Mouse (Mus musculus) hindbrain, embryonic 13.5 days (tissue): ENCODE results near the gene Slc12a4. TPM values are rescaled to one million over a fixed set of nuclear protein-coding genes. Genes with fewer than 3 reads are reported as not detected.
A peak's percentile ranks its signal among the peaks of the same experiment; 100 is the strongest.

Experiments
- ATAC-seq: fragments of 200-750 bp; cut with Nextera tagmentation; 2 replicates; pipeline ENCODE4 v1.8.0; 2017; ENCODE audit warnings: moderate TSS enrichment; ENCODE audit not compliant: low FRiP score
- H3K27ac ChIP-seq: fragments of 300-500 bp; sonication (generic); 2 replicates; pipeline ENCODE4 v1.5.1; 2015; ENCODE audit warnings: inconsistent platforms, mild to moderate bottlenecking, moderate library complexity
- H3K27me3 ChIP-seq: fragments of 300-500 bp; sonication (generic); 2 replicates; pipeline ENCODE4 v1.6.1; 2015; ENCODE audit warnings: mild to moderate bottlenecking, inconsistent platforms
- H3K36me3 ChIP-seq: fragments of 300-500 bp; sonication (generic); 2 replicates; pipeline ENCODE4 v1.6.1; 2015; ENCODE audit warnings: mild to moderate bottlenecking, inconsistent platforms
- H3K4me1 ChIP-seq: fragments of 300-500 bp; sonication (generic); replicated peaks from 2 replicates; pipeline ENCODE4 v1.6.1; 2015; ENCODE audit warnings: inconsistent platforms
- H3K4me2 ChIP-seq: fragments of 300-500 bp; sonication (generic); 2 replicates; pipeline ENCODE4 v1.6.1; 2015; ENCODE audit warnings: inconsistent platforms, mild to moderate bottlenecking, moderate library complexity
- H3K4me3 ChIP-seq: fragments of 300-500 bp; sonication (generic); 2 replicates; pipeline ENCODE4 v1.5.1; 2015; ENCODE audit warnings: mild to moderate bottlenecking, inconsistent platforms
- H3K9ac ChIP-seq: fragments of 300-500 bp; sonication (generic); 2 replicates; pipeline ENCODE4 v1.6.1; 2015; ENCODE audit warnings: mild to moderate bottlenecking, inconsistent platforms
- H3K9me3 ChIP-seq: fragments of 300-500 bp; sonication (generic); 2 replicates; pipeline ENCODE4 v1.6.1; 2016; ENCODE audit warnings: inconsistent platforms
- WGBS: fragments of 180-500 bp; shearing (Covaris S2); methylation state at CpG from one replicate; pipeline ENCODE4 v1.1.7; 2015; 5-methylcytosine and 5-hydroxymethylcytosine counted together
- microRNA-seq: library from miRNA; unstranded; fragments of <30 nt; microRNA quantifications from one replicate; pipeline ENCODE4, GENCODE M21; 2016
- polyA plus RNA-seq: library from polyadenylated mRNA; unstranded; fragments of >200 nt; fragmentation: Nextera tagmentation; extraction: Ambion mirVana; gene quantifications from 2 replicates; pipeline ENCODE4 v1.2.1, GENCODE M21; 2015

The Slc12a4 gene
- polyA plus RNA-seq, 1 experiment from 2014 or later = 8.9 TPM

GRCm38 (mm10) chr8:105900941-105901616 lies 64.8 kb downstream of the Slc12a4 start:
- H3K4me3 ChIP-seq = peak overlapping the region; percentile 93
- peak overlapping the region; percentile 99 for H3K9ac ChIP-seq
- H3K4me1 ChIP-seq = peaks cover 14% of the 10 kb centered on the region
- H3K27ac ChIP-seq = peak overlapping the region; percentile 90
- WGBS = 42% methylated on average over 16 of the region's 16 CpGs
- no peak for ATAC-seq
- H3K27me3 ChIP-seq = no peaks in the 10 kb centered on the region
- H3K9me3 ChIP-seq = no peaks in the 10 kb centered on the region
- peaks cover 1% of the 10 kb centered on the region; the same call in 1 of the 2 replicates for H3K36me3 ChIP-seq
- H3K4me2 ChIP-seq = peak overlapping the region; percentile 90

DNA sequence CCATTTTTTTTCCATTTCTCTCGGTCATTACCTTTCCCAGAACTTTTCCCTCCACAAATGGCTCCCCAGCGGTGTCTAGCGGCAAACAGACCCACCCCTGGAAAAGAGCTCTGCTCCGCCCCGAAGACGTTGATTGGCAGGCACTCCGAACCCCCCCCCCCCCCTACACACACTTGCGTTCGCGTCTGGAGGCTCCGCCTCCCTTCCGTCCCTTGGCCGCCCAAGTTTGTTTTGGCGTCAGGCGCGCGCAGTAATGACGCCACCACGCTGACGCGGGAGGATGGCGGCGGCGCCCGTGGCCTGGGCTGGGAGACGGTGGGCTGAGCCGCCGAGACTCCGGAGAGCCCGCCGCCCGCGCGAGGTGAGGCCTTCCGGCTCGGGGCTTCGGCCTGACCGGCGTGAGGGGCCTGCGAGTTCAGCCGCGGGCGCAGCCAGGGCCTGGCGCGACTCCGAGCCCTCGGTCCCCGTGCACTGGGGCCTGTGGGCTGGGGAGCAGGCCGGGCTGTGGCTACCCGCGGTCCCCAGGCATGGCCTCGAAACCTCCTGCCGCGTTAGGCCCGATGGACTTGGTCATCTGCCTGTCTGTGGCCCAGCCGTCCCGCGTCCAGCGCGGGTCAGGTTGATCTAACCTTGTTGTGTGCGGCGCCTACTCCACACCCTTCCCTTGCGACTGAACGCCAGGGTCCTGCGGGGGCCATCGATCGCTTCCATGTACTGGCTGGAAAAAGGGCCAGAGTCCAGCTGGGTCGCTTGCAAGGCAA lies 65.5 kb downstream of the Slc12a4 start, which contains the start of gene Pskh1:
Gene Pskh1, plus strand, starts transcription at position 262 of the 761 bp plus-strand sequence.
- whole genome bisulfite sequencing = under 1% methylated on average over 63 of the region's 68 CpGs
- Histone ChIP-seq H3K36me3 (peaks cover 6% of the 10 kb centered on the region; the same call in 1 of the 2 replicates), H3K9ac (peak within 1 kb of the TSS; percentile 99), H3K27me3 (no peaks in the 10 kb centered on the region), H3K4me3 (peak within 1 kb of the TSS; percentile 93), H3K4me2 (peak within 1 kb of the TSS; percentile 90), H3K4me1 (peaks cover 14% of the 10 kb centered on the region), H3K9me3 (no peaks in the 10 kb centered on the region), H3K27ac (peak within 1 kb of the TSS; percentile 90)
- peak; percentile 93 for ATAC-seq

GRCm38 (mm10) chr8:105897801-105898480 lies 68.0 kb downstream of the Slc12a4 start:
- Histone ChIP-seq H3K9ac (no peak overlapping the region), H3K4me1 (peaks cover 24% of the 10 kb centered on the region), H3K4me2 (no peak overlapping the region), H3K9me3 (no peaks in the 10 kb centered on the region), H3K4me3 (no peak overlapping the region), H3K27me3 (no peaks in the 10 kb centered on the region), H3K36me3 (peaks cover 23% of the 10 kb centered on the region), H3K27ac (no peak overlapping the region)
- no peak for ATAC-seq
- WGBS = 84% methylated on average over 9 of the region's 9 CpGs

Small RNA genes within 50 kb of the gene (microRNA-seq; reads per million reads assigned to microRNA genes)
- gene Mir7074 = not detected

Other genes with a start within 250 kb of the Slc12a4 start
- 90.7 and 94.2 TPM in 2 replicates for gene Gfod2, start 207.4 kb downstream of the Slc12a4 start, polyA plus RNA-seq
- gene Ranbp10, start 138.7 kb downstream of the Slc12a4 start, polyA plus RNA-seq = 11.5 and 14.3 TPM in 2 replicates
- 0.80 and 1.6 TPM in 2 replicates for gene Tsnaxip1, start 138.4 kb downstream of the Slc12a4 start, polyA plus RNA-seq
- gene Cenpt, start 112.8 kb downstream of the Slc12a4 start, polyA plus RNA-seq = 59.7 and 61.1 TPM in 2 replicates
- 58.7 and 60.6 TPM in 2 replicates for gene Thap11, start 111.0 kb downstream of the Slc12a4 start, polyA plus RNA-seq
- gene Nutf2, start 105.5 kb downstream of the Slc12a4 start, polyA plus RNA-seq = 186 and 205 TPM in 2 replicates
- 49.3 and 50.3 TPM in 2 replicates for gene Edc4, start 85.2 kb downstream of the Slc12a4 start, polyA plus RNA-seq
- 0.88 and 0.94 TPM in 2 replicates for gene Nrn1l, start 72.5 kb downstream of the Slc12a4 start, polyA plus RNA-seq
- 12.4 and 13.1 TPM in 2 replicates for gene Pskh1, start 65.7 kb downstream of the Slc12a4 start, polyA plus RNA-seq
- 2.8 and 4.0 TPM in 2 replicates for gene Ctrl, start 32.2 kb downstream of the Slc12a4 start, polyA plus RNA-seq
- gene Psmb10, start 27.7 kb downstream of the Slc12a4 start, polyA plus RNA-seq = 40.3 and 46.9 TPM in 2 replicates
- gene Lcat, start 22.7 kb downstream of the Slc12a4 start, polyA plus RNA-seq = 0.90 and 1.0 TPM in 2 replicates
- not detected in 2 replicates for gene Dpep3, start 13.3 kb upstream of the Slc12a4 start, polyA plus RNA-seq
- 23.3 and 23.6 TPM in 2 replicates for gene Dus2, start 25.2 kb upstream of the Slc12a4 start, polyA plus RNA-seq
- 0.23 TPM in 1 of 2 replicates, not detected in the other for gene Dpep2nb, start 39.9 kb upstream of the Slc12a4 start, polyA plus RNA-seq
- 21.4 and 22.5 TPM in 2 replicates for gene Ddx28, start 45.8 kb upstream of the Slc12a4 start, polyA plus RNA-seq
- 4.1 and 4.7 TPM in 2 replicates for gene Nfatc3, start 92.7 kb upstream of the Slc12a4 start, polyA plus RNA-seq
- gene Esrp2, start 170.9 kb upstream of the Slc12a4 start, polyA plus RNA-seq = 0.14 and 0.26 TPM in 2 replicates
- gene Pla2g15, start 184.3 kb upstream of the Slc12a4 start, polyA plus RNA-seq = 20.0 and 22.3 TPM in 2 replicates
- gene Slc7a6, start 202.8 kb upstream of the Slc12a4 start, polyA plus RNA-seq = 66.4 and 71.4 TPM in 2 replicates
- gene Slc7a6os, start 244.8 kb upstream of the Slc12a4 start, polyA plus RNA-seq = 39.2 and 42.0 TPM in 2 replicates
- 56.6 and 57.9 TPM in 2 replicates for gene Prmt7, start 244.8 kb upstream of the Slc12a4 start, polyA plus RNA-seq